Mouse (Mus musculus): ENCODE measurements around the gene Epha2. TPM values are rescaled to one million over a fixed set of nuclear protein-coding genes. Genes with fewer than 3 reads are reported as not detected.

Epha2 gene
- polyA plus RNA-seq, 1 experiment: 46.8 TPM

- H3K4me3 ChIP-seq: no peak overlapping the region
- H3K27me3 ChIP-seq (ENCODE audit: control insufficient read depth, insufficient read depth, insufficient read length): no peaks in the 10 kb centered on the region
- TF ChIP-seq REST (IDR thresholded peaks at IDR 0.05; ENCODE audit: insufficient read depth, insufficient read length): no peak
- TF ChIP-seq MYOD1 (IDR thresholded peaks at IDR 0.05; ENCODE audit: control insufficient read depth in 1 of 3, insufficient read length in 2 of 3, low read depth in 2 of 3): no peak
- TF ChIP-seq E2F4 (IDR thresholded peaks at IDR 0.05; ENCODE audit: insufficient read depth): no peak
- no peak for TF ChIP-seq MAX (IDR thresholded peaks at IDR 0.05; ENCODE audit: low read depth)
- no peak for TF ChIP-seq TCF12 (IDR thresholded peaks at IDR 0.05; ENCODE audit: insufficient read depth, poor library complexity, severe bottlenecking)
- TF ChIP-seq POLR2A (IDR thresholded peaks at IDR 0.05; ENCODE audit: insufficient read length, low read depth): no peak
- TF ChIP-seq SRF (IDR thresholded peaks at IDR 0.05; ENCODE audit: control insufficient read depth, insufficient read length, low read depth): no peak
- no peak for TF ChIP-seq USF1 (IDR thresholded peaks at IDR 0.05; ENCODE audit: low read depth)
- no peak for TF ChIP-seq TCF3 (IDR thresholded peaks at IDR 0.05; ENCODE audit: insufficient read length, low read depth)
- no peak for TF ChIP-seq MYOG (IDR thresholded peaks at IDR 0.05; ENCODE audit: control insufficient read depth in 1 of 3, insufficient read depth in 1 of 3, insufficient read length in 2 of 3, low read depth in 2 of 3)
- TF ChIP-seq POLR2AphosphoS2 (IDR thresholded peaks at IDR 0.05; ENCODE audit: insufficient read length, low read depth): no peak
- no peak for TF ChIP-seq CEBPB (IDR thresholded peaks at IDR 0.05; ENCODE audit: insufficient read depth, poor library complexity, severe bottlenecking)
- no peak overlapping the region for H3ac ChIP-seq (ENCODE audit: control insufficient read depth, insufficient read length)
- no peak overlapping the region for H3K4me2 ChIP-seq (ENCODE audit: low read depth)
- H3K36me3 ChIP-seq (ENCODE audit: control insufficient read depth, insufficient read depth): no peaks in the 10 kb centered on the region
- no peaks in the 10 kb centered on the region for H3K79me2 ChIP-seq (ENCODE audit: control insufficient read depth, insufficient read depth)
Measured at GRCm38 (mm10) chr4:141282087-141282486, 19.0 kb upstream of the Epha2 start.

DNA sequence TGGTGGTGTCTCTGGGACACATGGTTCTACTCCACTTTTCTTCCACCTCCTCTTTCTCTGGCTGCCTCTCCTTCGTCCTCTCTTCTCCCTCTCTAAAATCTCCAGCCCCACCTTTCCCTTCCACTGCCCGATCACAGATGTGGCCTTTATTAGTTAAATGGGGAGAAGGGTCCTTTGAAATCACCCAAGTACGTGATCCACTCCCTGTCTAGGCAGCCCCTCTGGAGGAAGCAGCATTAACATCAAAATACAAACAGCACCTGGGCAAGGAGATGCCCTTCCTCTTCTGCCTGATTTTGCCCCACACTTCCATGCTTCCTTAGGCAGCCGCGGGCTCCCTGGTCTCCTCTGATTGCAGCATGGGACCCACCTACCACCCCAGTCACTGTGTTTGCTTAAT, 18.4 kb upstream of the Epha2 start:
- Histone ChIP-seq H3ac (ENCODE audit: control insufficient read depth, insufficient read length) (no peak overlapping the region), H3K4me2 (ENCODE audit: low read depth) (no peak overlapping the region), H3K36me3 (ENCODE audit: control insufficient read depth, insufficient read depth) (no peaks in the 10 kb centered on the region), H3K4me3 (no peak overlapping the region), H3K79me2 (ENCODE audit: control insufficient read depth, insufficient read depth) (no peaks in the 10 kb centered on the region), H3K27me3 (ENCODE audit: control insufficient read depth, insufficient read depth, insufficient read length) (no peaks in the 10 kb centered on the region)
- TF ChIP-seq TCF12 (IDR thresholded peaks at IDR 0.05; ENCODE audit: insufficient read depth, poor library complexity, severe bottlenecking): no peak
- no peak for TF ChIP-seq USF1 (IDR thresholded peaks at IDR 0.05; ENCODE audit: low read depth)
- TF ChIP-seq POLR2A (IDR thresholded peaks at IDR 0.05; ENCODE audit: insufficient read length, low read depth): no peak
- TF ChIP-seq MYOD1 (IDR thresholded peaks at IDR 0.05; ENCODE audit: control insufficient read depth in 1 of 3, insufficient read length in 2 of 3, low read depth in 2 of 3): no peak
- no peak for TF ChIP-seq SRF (IDR thresholded peaks at IDR 0.05; ENCODE audit: control insufficient read depth, insufficient read length, low read depth)

DNA sequence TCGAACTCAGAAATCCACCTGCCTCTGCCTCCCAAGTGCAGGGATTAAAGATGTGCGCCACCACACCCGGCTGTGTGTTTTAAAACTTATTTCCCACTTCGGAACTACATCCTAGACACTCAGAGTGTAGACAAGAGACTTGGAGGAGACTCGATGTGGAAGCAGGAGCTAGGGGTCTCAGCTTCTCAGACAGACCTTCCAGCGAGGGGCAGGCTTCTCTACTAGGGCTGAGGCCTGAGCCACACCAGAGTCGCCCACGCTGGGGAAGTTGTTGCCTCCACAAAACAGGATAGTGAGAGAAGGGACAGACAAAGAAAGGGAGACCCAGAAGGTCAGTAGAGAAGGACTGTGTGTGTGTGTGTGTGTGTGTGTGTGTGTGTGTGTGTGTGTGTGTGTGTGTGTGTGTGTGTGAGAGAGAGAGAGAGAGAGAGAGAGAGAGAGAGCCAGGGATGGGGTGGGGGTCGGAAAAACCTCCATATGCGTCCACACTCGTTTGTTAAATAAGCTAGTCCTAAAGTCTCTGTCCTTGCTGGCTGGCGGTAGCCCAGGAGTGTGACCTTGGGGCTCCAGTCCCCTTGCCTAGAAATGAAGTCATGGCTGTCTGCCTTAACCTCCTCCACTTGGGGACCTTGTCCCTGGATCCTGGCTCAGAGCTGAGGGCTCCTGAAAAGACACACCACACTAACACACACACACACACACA, 17.7 kb upstream of the Epha2 start:
- TF ChIP-seq MYOD1 (IDR thresholded peaks at IDR 0.05; ENCODE audit: control insufficient read depth in 1 of 3, insufficient read length in 2 of 3, low read depth in 2 of 3) (no peak), MYOG (IDR thresholded peaks at IDR 0.05; ENCODE audit: control insufficient read depth in 1 of 3, insufficient read depth in 1 of 3, insufficient read length in 2 of 3, low read depth in 2 of 3) (no peak), REST (IDR thresholded peaks at IDR 0.05; ENCODE audit: insufficient read depth, insufficient read length) (no peak), SRF (IDR thresholded peaks at IDR 0.05; ENCODE audit: control insufficient read depth, insufficient read length, low read depth) (no peak), POLR2A (IDR thresholded peaks at IDR 0.05; ENCODE audit: insufficient read length, low read depth) (no peak), MAX (IDR thresholded peaks at IDR 0.05; ENCODE audit: low read depth) (no peak), E2F4 (IDR thresholded peaks at IDR 0.05; ENCODE audit: insufficient read depth) (no peak), USF1 (IDR thresholded peaks at IDR 0.05; ENCODE audit: low read depth) (no peak), TCF3 (IDR thresholded peaks at IDR 0.05; ENCODE audit: insufficient read length, low read depth) (no peak), POLR2AphosphoS2 (IDR thresholded peaks at IDR 0.05; ENCODE audit: insufficient read length, low read depth) (no peak), TCF12 (IDR thresholded peaks at IDR 0.05; ENCODE audit: insufficient read depth, poor library complexity, severe bottlenecking) (no peak), CEBPB (IDR thresholded peaks at IDR 0.05; ENCODE audit: insufficient read depth, poor library complexity, severe bottlenecking) (no peak)
- H3K27me3 ChIP-seq (ENCODE audit: control insufficient read depth, insufficient read depth, insufficient read length): no peaks in the 10 kb centered on the region
- no peaks in the 10 kb centered on the region for H3K36me3 ChIP-seq (ENCODE audit: control insufficient read depth, insufficient read depth)
- no peaks in the 10 kb centered on the region for H3K79me2 ChIP-seq (ENCODE audit: control insufficient read depth, insufficient read depth)
- H3K4me2 ChIP-seq (ENCODE audit: low read depth): no peak overlapping the region
- H3ac ChIP-seq (ENCODE audit: control insufficient read depth, insufficient read length): no peak overlapping the region
- H3K4me3 ChIP-seq: no peak overlapping the region

- Histone ChIP-seq H3K79me2 (ENCODE audit: control insufficient read depth, insufficient read depth) (no peaks in the 10 kb centered on the region), H3K4me2 (ENCODE audit: low read depth) (no peak overlapping the region), H3K27me3 (ENCODE audit: control insufficient read depth, insufficient read depth, insufficient read length) (no peaks in the 10 kb centered on the region), H3K4me3 (no peak overlapping the region), H3ac (ENCODE audit: control insufficient read depth, insufficient read length) (no peak overlapping the region), H3K36me3 (ENCODE audit: control insufficient read depth, insufficient read depth) (no peaks in the 10 kb centered on the region)
- TF ChIP-seq USF1 (IDR thresholded peaks at IDR 0.05; ENCODE audit: low read depth) (no peak), MYOG (IDR thresholded peaks at IDR 0.05; ENCODE audit: control insufficient read depth in 1 of 3, insufficient read depth in 1 of 3, insufficient read length in 2 of 3, low read depth in 2 of 3) (no peak), REST (IDR thresholded peaks at IDR 0.05; ENCODE audit: insufficient read depth, insufficient read length) (no peak), SRF (IDR thresholded peaks at IDR 0.05; ENCODE audit: control insufficient read depth, insufficient read length, low read depth) (no peak), MYOD1 (IDR thresholded peaks at IDR 0.05; ENCODE audit: control insufficient read depth in 1 of 3, insufficient read length in 2 of 3, low read depth in 2 of 3) (no peak), TCF12 (IDR thresholded peaks at IDR 0.05; ENCODE audit: insufficient read depth, poor library complexity, severe bottlenecking) (no peak), E2F4 (IDR thresholded peaks at IDR 0.05; ENCODE audit: insufficient read depth) (no peak), MAX (IDR thresholded peaks at IDR 0.05; ENCODE audit: low read depth) (no peak), POLR2AphosphoS2 (IDR thresholded peaks at IDR 0.05; ENCODE audit: insufficient read length, low read depth) (no peak), TCF3 (IDR thresholded peaks at IDR 0.05; ENCODE audit: insufficient read length, low read depth) (no peak), POLR2A (IDR thresholded peaks at IDR 0.05; ENCODE audit: insufficient read length, low read depth) (no peak), CEBPB (IDR thresholded peaks at IDR 0.05; ENCODE audit: insufficient read depth, poor library complexity, severe bottlenecking) (no peak)
Measured at GRCm38 (mm10) chr4:141283879-141284411, 17.1 kb upstream of the Epha2 start.
